Mouse (Mus musculus) embryonic facial prominence, embryonic 13.5 days (tissue): ENCODE measurements around the gene Cyb5r4. TPM values are rescaled to one million over a fixed set of nuclear protein-coding genes. Genes with fewer than 3 reads are reported as not detected.
"Not testable (repeated sequence)": the region's sequence is repeated elsewhere in the genome, so short reads cannot be mapped to it uniquely, and the experiment has no call there.

Source experiments
- ATAC-seq: fragments of 200-750 bp; cut with Nextera tagmentation; 2 replicates; pipeline ENCODE4 v1.8.0; 2017; ENCODE audit warnings: low read depth; ENCODE audit not compliant: insufficient number of reproducible peaks, insufficient read depth, low FRiP score, low TSS enrichment
- H3K27ac ChIP-seq: fragments of 300-500 bp; sonication (generic); 2 replicates; pipeline ENCODE4 v1.5.1; 2015; ENCODE audit warnings: moderate library complexity, mild to moderate bottlenecking, inconsistent platforms
- H3K27me3 ChIP-seq: fragments of 300-500 bp; sonication (generic); 2 replicates; pipeline ENCODE4 v1.6.1; 2015; ENCODE audit warnings: mild to moderate bottlenecking, inconsistent platforms
- H3K36me3 ChIP-seq: fragments of 300-500 bp; sonication (generic); 2 replicates; pipeline ENCODE4 v1.6.1; 2015; ENCODE audit warnings: mild to moderate bottlenecking, inconsistent platforms
- H3K4me1 ChIP-seq: fragments of 300-500 bp; sonication (generic); 2 replicates; pipeline ENCODE4 v1.6.1; 2015; ENCODE audit warnings: inconsistent platforms
- H3K4me2 ChIP-seq: fragments of 300-500 bp; sonication (generic); 2 replicates; pipeline ENCODE4 v1.6.1; 2015; ENCODE audit warnings: moderate library complexity, mild to moderate bottlenecking, inconsistent platforms
- H3K4me3 ChIP-seq: fragments of 300-500 bp; sonication (generic); 2 replicates; pipeline ENCODE4 v1.5.1; 2015; ENCODE audit warnings: mild to moderate bottlenecking, inconsistent platforms
- H3K9ac ChIP-seq: fragments of 300-500 bp; sonication (generic); 2 replicates; pipeline ENCODE4 v1.6.1; 2015; ENCODE audit warnings: mild to moderate bottlenecking, inconsistent platforms
- H3K9me3 ChIP-seq: fragments of 300-500 bp; sonication (generic); 2 replicates; pipeline ENCODE4 v1.6.1; 2016; ENCODE audit warnings: inconsistent platforms
- WGBS: fragments of 180-500 bp; shearing (Covaris S2); methylation state at CpG from one replicate; pipeline ENCODE4 v1.1.7; 2015; ENCODE audit warnings: mixed read lengths; 5-methylcytosine and 5-hydroxymethylcytosine counted together
- polyA plus RNA-seq: library from polyadenylated mRNA; unstranded; fragments of >200 nt; fragmentation: Nextera tagmentation; extraction: Ambion mirVana; gene quantifications from 2 replicates; pipeline ENCODE4 v1.2.1, GENCODE M21; 2015

The Cyb5r4 gene
- polyA plus RNA-seq, 1 experiment from 2014 or later: 47.2 TPM

- no peak for ATAC-seq
- Histone ChIP-seq H3K4me1 (peaks cover 8% of the 10 kb centered on the region), H3K27me3 (no peaks in the 10 kb centered on the region), H3K27ac (no peak overlapping the region), H3K9me3 (no peaks in the 10 kb centered on the region), H3K36me3 (no peaks in the 10 kb centered on the region), H3K9ac (no peak overlapping the region), H3K4me3 (no peak overlapping the region), H3K4me2 (no peak overlapping the region)
- WGBS: 42% methylated on average over 8 of the region's 8 CpGs
These were observed 5.7 kb downstream of the Cyb5r4 start for GRCm38 (mm10) chr9:87027423-87028084.

GRCm38 (mm10) chr9:87032196-87032595 lies 10.4 kb downstream of the Cyb5r4 start:
- peaks cover 22% of the 10 kb centered on the region for H3K4me1 ChIP-seq
- no peaks in the 10 kb centered on the region for H3K9me3 ChIP-seq
- 85% methylated on average over 4 of the region's 4 CpGs for WGBS
- H3K4me3 ChIP-seq: no peak overlapping the region
- no peaks in the 10 kb centered on the region for H3K27me3 ChIP-seq
- H3K27ac ChIP-seq: no peak overlapping the region
- ATAC-seq: no peak
- no peaks in the 10 kb centered on the region for H3K36me3 ChIP-seq
- no peak overlapping the region for H3K4me2 ChIP-seq
- H3K9ac ChIP-seq: no peak overlapping the region

GRCm38 (mm10) chr9:87034831-87035580 lies 13.2 kb downstream of the Cyb5r4 start:
- WGBS: 32% methylated on average over 2 of the region's 2 CpGs
- Histone ChIP-seq H3K27ac (peak overlapping the region; percentile 60), H3K4me2 (no peak overlapping the region), H3K4me1 (peaks cover 22% of the 10 kb centered on the region), H3K27me3 (no peaks in the 10 kb centered on the region), H3K36me3 (no peaks in the 10 kb centered on the region), H3K4me3 (no peak overlapping the region), H3K9ac (no peak overlapping the region), H3K9me3 (no peaks in the 10 kb centered on the region)
- ATAC-seq: no peak

GRCm38 (mm10) chr9:87049425-87049824 lies 27.6 kb downstream of the Cyb5r4 start:
- no peak overlapping the region for H3K4me2 ChIP-seq
- WGBS: 41% methylated on average over 4 of the region's 4 CpGs
- H3K9ac ChIP-seq: no peak overlapping the region
- no peaks in the 10 kb centered on the region for H3K27me3 ChIP-seq
- H3K36me3 ChIP-seq: 0 out of 2 replicates have a peak, but pooled peaks cover 3% of the 10 kb centered on the region
- no peak overlapping the region for H3K27ac ChIP-seq
- H3K9me3 ChIP-seq: no peaks in the 10 kb centered on the region
- no peak overlapping the region for H3K4me3 ChIP-seq
- no peak for ATAC-seq
- peaks cover 5% of the 10 kb centered on the region; the same call in 1 of the 2 replicates for H3K4me1 ChIP-seq

GRCm38 (mm10) chr9:87055547-87056235 lies 33.9 kb downstream of the Cyb5r4 start:
- Histone ChIP-seq H3K4me3 (no peak overlapping the region), H3K27me3 (no peaks in the 10 kb centered on the region), H3K9me3 (no peaks in the 10 kb centered on the region), H3K4me2 (no peak overlapping the region), H3K27ac (no peak overlapping the region), H3K9ac (no peak overlapping the region), H3K4me1 (no peaks in the 10 kb centered on the region), H3K36me3 (peaks cover 20% of the 10 kb centered on the region)
- 89% methylated on average over 11 of the region's 11 CpGs for WGBS
- no peak for ATAC-seq

GRCm38 (mm10) chr9:87062337-87062736 lies 40.5 kb downstream of the Cyb5r4 start:
- Histone ChIP-seq H3K4me2 (no peak overlapping the region), H3K36me3 (peaks cover 35% of the 10 kb centered on the region), H3K27ac (no peak overlapping the region), H3K27me3 (no peaks in the 10 kb centered on the region), H3K9ac (no peak overlapping the region), H3K9me3 (no peaks in the 10 kb centered on the region), H3K4me1 (no peaks in the 10 kb centered on the region), H3K4me3 (no peak overlapping the region)
- ATAC-seq: no peak
- 81% methylated on average over 5 of the region's 5 CpGs for WGBS

GRCm38 (mm10) chr9:87068160-87068559 lies 46.3 kb downstream of the Cyb5r4 start:
- Histone ChIP-seq H3K27me3 (no peaks in the 10 kb centered on the region), H3K4me1 (no peaks in the 10 kb centered on the region), H3K9me3 (no peaks in the 10 kb centered on the region), H3K4me2 (no peak overlapping the region), H3K36me3 (peaks cover 38% of the 10 kb centered on the region), H3K27ac (no peak overlapping the region), H3K9ac (no peak overlapping the region), H3K4me3 (no peak overlapping the region)
- 82% methylated on average over 1 of the region's 1 CpGs for WGBS
- no peak for ATAC-seq

- not testable (repeated sequence) for ATAC-seq, H3K9me3 ChIP-seq, H3K27me3 ChIP-seq, H3K9ac ChIP-seq, H3K4me2 ChIP-seq, H3K27ac ChIP-seq, H3K4me1 ChIP-seq, H3K4me3 ChIP-seq
- H3K36me3 ChIP-seq: peaks cover 28% of the 10 kb centered on the region
- WGBS: 92% methylated on average over 3 of the region's 3 CpGs
These were observed 49.8 kb downstream of the Cyb5r4 start for GRCm38 (mm10) chr9:87071566-87071965.

GRCm38 (mm10) chr9:87077919-87078318 lies 56.1 kb downstream of the Cyb5r4 start:
- ATAC-seq: no peak
- H3K4me1 ChIP-seq: no peaks in the 10 kb centered on the region
- no peak overlapping the region for H3K27ac ChIP-seq
- H3K9ac ChIP-seq: no peak overlapping the region
- H3K36me3 ChIP-seq: no peaks in the 10 kb centered on the region
- 47% methylated on average over 2 of the region's 2 CpGs for WGBS
- no peaks in the 10 kb centered on the region for H3K27me3 ChIP-seq
- H3K4me2 ChIP-seq: no peak overlapping the region
- no peak overlapping the region for H3K4me3 ChIP-seq
- no peaks in the 10 kb centered on the region for H3K9me3 ChIP-seq

- WGBS: 55% methylated on average over 2 of the region's 2 CpGs
- Histone ChIP-seq H3K4me1 (no peaks in the 10 kb centered on the region), H3K4me2 (no peak overlapping the region), H3K4me3 (no peak overlapping the region), H3K9ac (no peak overlapping the region), H3K27me3 (no peaks in the 10 kb centered on the region), H3K36me3 (no peaks in the 10 kb centered on the region), H3K9me3 (no peaks in the 10 kb centered on the region), H3K27ac (no peak overlapping the region)
- no peak for ATAC-seq
These were observed 57.7 kb downstream of the Cyb5r4 start for GRCm38 (mm10) chr9:87079511-87079910.

- 94% methylated on average over 4 of the region's 4 CpGs for WGBS
- Histone ChIP-seq H3K27ac (no peak overlapping the region), H3K4me1 (no peaks in the 10 kb centered on the region), H3K9ac (no peak overlapping the region), H3K36me3 (no peaks in the 10 kb centered on the region), H3K27me3 (no peaks in the 10 kb centered on the region), H3K9me3 (no peaks in the 10 kb centered on the region), H3K4me3 (no peak overlapping the region), H3K4me2 (no peak overlapping the region)
- no peak for ATAC-seq
These were observed 65.2 kb downstream of the Cyb5r4 start for GRCm38 (mm10) chr9:87086991-87087390.

- H3K36me3 ChIP-seq: no peaks in the 10 kb centered on the region
- H3K4me3 ChIP-seq: no peak overlapping the region
- H3K9ac ChIP-seq: no peak overlapping the region
- H3K27me3 ChIP-seq: no peaks in the 10 kb centered on the region
- H3K4me2 ChIP-seq: no peak overlapping the region
- no peaks in the 10 kb centered on the region for H3K4me1 ChIP-seq
- H3K9me3 ChIP-seq: no peaks in the 10 kb centered on the region
- no peak for ATAC-seq
- no peak overlapping the region for H3K27ac ChIP-seq
- 55% methylated on average over 2 of the region's 2 CpGs for WGBS
These were observed 76.2 kb downstream of the Cyb5r4 start for GRCm38 (mm10) chr9:87097989-87098388.
